Mouse (Mus musculus) embryonic facial prominence, embryonic 14.5 days (tissue): ENCODE data around the gene Tmem167. TPM values are rescaled to one million over a fixed set of nuclear protein-coding genes. Genes with fewer than 3 reads are reported as not detected.

Experiments
- ATAC-seq: fragments of 200-750 bp; cut with Nextera tagmentation; 2 replicates; pipeline ENCODE4 v1.8.0; 2017; ENCODE audit warnings: low read depth, moderate number of reproducible peaks, moderate TSS enrichment
- DNase-seq: peaks from one replicate; pipeline ENCODE4 v3.0.0-alpha.2; 2015; ENCODE audit warnings: low spot score
- H3K27ac ChIP-seq: fragments of 300-500 bp; sonication (generic); replicated peaks from 2 replicates; pipeline ENCODE4 v1.5.1; 2014; ENCODE audit warnings: low read depth, mild to moderate bottlenecking, low read length, moderate library complexity
- H3K27me3 ChIP-seq: fragments of 300-500 bp; sonication (generic); replicated peaks from 2 replicates; pipeline ENCODE4 v1.6.1; 2014; ENCODE audit warnings: low read length; ENCODE audit not compliant: control insufficient read depth, insufficient read depth
- H3K36me3 ChIP-seq: fragments of 300-500 bp; sonication (generic); 2 replicates; pipeline ENCODE4 v1.6.1; 2014; ENCODE audit warnings: low read length, mixed read lengths; ENCODE audit not compliant: control insufficient read depth, insufficient read depth
- H3K4me1 ChIP-seq: fragments of 300-500 bp; sonication (generic); 2 replicates; pipeline ENCODE4 v1.6.1; 2014; ENCODE audit warnings: antibody characterized with exemption, low read length; ENCODE audit not compliant: control insufficient read depth, insufficient read depth
- H3K4me2 ChIP-seq: fragments of 300-500 bp; sonication (generic); 2 replicates; pipeline ENCODE4 v1.6.1; 2014; ENCODE audit warnings: low read depth, mild to moderate bottlenecking, low read length, moderate library complexity, mixed read lengths
- H3K4me3 ChIP-seq: fragments of 300-500 bp; sonication (generic); 2 replicates; pipeline ENCODE4 v1.5.1; 2014; ENCODE audit warnings: low read depth, mild to moderate bottlenecking, low read length
- H3K9ac ChIP-seq: fragments of 300-500 bp; sonication (generic); 2 replicates; pipeline ENCODE4 v1.6.1; 2014; ENCODE audit warnings: low read depth, mild to moderate bottlenecking, low read length, moderate library complexity, mixed read lengths
- H3K9me3 ChIP-seq: fragments of 300-500 bp; sonication (generic); 2 replicates; pipeline ENCODE4 v1.6.1; 2016; ENCODE audit warnings: low read length; ENCODE audit not compliant: control insufficient read depth
- WGBS: fragments of 180-500 bp; shearing (Covaris S2); extraction: QIAGEN DNeasy Blood & Tissue Kit; methylation state at CpG from one replicate; pipeline ENCODE4 v1.1.7; 2014; 5-methylcytosine and 5-hydroxymethylcytosine counted together
- polyA plus RNA-seq: library from polyadenylated mRNA; unstranded; fragments of >200 nt; fragmentation: Nextera tagmentation; extraction: Ambion mirVana; gene quantifications from 2 replicates; pipeline ENCODE4 v1.2.1, GENCODE M21; 2014

Gene Tmem167
- polyA plus RNA-seq, 1 experiment from 2014 or later, result 90.8 TPM

DNA sequence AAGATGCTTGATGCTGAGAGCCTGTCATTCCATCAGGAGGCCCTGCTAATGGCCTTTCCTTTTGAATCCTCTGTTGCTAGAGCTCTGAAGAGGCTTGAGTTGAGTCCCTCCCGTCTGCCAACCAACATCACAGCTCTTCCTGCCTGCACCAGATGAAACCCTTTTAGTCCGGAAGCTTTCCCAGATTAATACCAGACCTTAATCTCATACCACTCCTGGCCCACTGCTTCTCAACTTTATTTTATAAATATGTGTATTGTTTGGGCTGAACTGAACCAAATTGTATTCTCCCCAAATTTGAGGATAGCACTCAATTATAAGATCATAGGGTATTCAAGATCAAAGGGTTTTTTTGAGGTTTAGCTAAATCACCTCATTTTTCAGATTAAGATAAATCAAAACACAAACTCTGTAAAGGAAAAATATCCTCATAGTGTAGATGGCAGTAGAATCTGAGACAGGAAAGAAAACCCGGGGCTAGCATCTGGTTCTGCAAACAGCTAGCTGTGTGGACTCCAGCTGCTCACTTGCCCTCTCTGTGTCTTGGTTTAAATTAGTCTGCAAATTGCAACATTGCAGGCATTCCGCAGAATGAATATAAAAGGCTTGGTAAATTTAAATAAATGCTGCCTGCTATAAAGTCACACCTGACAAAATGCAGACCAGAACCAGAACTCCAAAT lies 81.3 kb downstream of the Tmem167 start:
- peaks cover 11% of the 10 kb centered on the region for H3K4me1 ChIP-seq
- no peak overlapping the region for H3K4me3 ChIP-seq
- no peaks in the 10 kb centered on the region for H3K9me3 ChIP-seq
- H3K27me3 ChIP-seq, result no peaks in the 10 kb centered on the region
- H3K9ac ChIP-seq, result no peak overlapping the region
- 18% methylated on average over 4 of the region's 4 CpGs for WGBS
- H3K4me2 ChIP-seq, result no peak overlapping the region
- no peak overlapping the region for H3K27ac ChIP-seq
- H3K36me3 ChIP-seq, result no peaks in the 10 kb centered on the region
- DNase-seq (peak; percentile 15), ATAC-seq (no peak)

DNA sequence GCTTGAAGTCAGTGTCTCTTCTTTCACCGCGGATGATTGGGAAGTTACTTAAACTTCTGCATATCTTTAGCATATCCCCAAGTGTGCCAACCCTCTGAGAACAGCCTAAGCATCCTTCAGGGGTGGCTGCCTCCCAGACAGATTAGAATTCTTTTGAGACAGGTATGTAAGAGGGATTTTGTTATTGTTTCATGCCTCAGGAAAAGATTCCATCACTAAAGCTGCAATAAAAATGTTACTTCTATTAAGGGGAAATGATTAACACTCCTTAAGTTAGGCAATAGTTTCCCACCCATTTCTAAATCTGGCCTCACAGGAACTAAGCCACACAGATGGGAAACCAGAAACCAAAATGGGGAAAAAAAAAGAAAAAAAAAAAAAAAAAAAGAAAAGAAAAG lies 81.9 kb downstream of the Tmem167 start:
- Histone ChIP-seq H3K4me1 (peaks cover 11% of the 10 kb centered on the region), H3K36me3 (no peaks in the 10 kb centered on the region), H3K9ac (no peak overlapping the region), H3K4me3 (no peak overlapping the region), H3K9me3 (no peaks in the 10 kb centered on the region), H3K27me3 (no peaks in the 10 kb centered on the region), H3K4me2 (no peak overlapping the region), H3K27ac (no peak overlapping the region)
- DNase-seq (peak; percentile 38), ATAC-seq (no peak)
- WGBS, result 22% methylated on average over 2 of the region's 2 CpGs

DNA sequence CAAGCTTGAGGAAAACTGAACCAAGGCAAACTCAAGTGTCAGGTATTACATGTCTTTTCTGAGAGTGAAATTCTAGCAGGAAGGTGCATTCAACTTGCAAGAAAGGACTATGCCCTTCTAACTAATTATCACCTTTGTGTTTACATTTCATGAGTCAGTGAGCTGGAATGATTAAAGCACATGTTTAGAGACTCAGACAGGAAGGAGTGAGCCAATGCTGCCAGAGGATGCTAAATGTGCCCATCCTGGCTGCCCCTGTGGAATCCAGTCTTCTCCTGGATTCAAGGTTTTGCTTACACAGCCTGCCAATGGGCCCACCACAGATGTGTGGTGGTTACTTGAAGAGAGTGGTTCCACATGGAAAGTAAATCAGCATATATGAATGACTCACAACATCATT lies 82.5 kb downstream of the Tmem167 start:
- peak; percentile 79; the same call in 1 of the 2 replicates for ATAC-seq
- Histone ChIP-seq H3K4me2 (no peak overlapping the region), H3K4me1 (peaks cover 11% of the 10 kb centered on the region), H3K27me3 (no peaks in the 10 kb centered on the region), H3K27ac (no peak overlapping the region), H3K9me3 (no peaks in the 10 kb centered on the region), H3K4me3 (no peak overlapping the region), H3K9ac (no peak overlapping the region), H3K36me3 (no peaks in the 10 kb centered on the region)
- peak; percentile 47 for DNase-seq

DNA sequence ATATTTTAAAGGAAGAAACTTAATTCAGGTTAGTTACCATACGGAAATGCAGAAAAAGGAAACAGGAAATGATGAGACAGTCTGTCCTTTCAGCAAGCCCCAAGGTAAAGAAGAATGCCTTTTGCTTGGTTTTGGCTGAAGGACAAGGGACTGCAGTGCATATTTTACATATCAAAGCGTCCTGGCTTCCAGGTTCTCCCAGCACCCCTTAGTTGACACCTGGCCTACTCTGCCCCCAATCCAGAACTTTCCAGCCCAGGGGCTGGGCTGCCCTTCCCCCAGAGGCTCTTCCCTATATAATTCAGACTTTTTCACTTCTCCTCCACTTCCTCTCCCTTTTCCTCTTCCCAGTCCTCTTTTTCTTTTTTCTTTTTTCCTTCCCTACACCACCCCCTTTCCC lies 86.7 kb downstream of the Tmem167 start:
- Histone ChIP-seq H3K27ac (no peak overlapping the region), H3K9ac (no peak overlapping the region), H3K4me3 (no peak overlapping the region), H3K4me1 (peaks cover 4% of the 10 kb centered on the region; the same call in 1 of the 2 replicates), H3K9me3 (no peaks in the 10 kb centered on the region), H3K27me3 (no peaks in the 10 kb centered on the region), H3K36me3 (no peaks in the 10 kb centered on the region), H3K4me2 (no peak overlapping the region)
- WGBS, result 54% methylated on average over 2 of the region's 2 CpGs
- ATAC-seq (no peak), DNase-seq (no peak)

DNA sequence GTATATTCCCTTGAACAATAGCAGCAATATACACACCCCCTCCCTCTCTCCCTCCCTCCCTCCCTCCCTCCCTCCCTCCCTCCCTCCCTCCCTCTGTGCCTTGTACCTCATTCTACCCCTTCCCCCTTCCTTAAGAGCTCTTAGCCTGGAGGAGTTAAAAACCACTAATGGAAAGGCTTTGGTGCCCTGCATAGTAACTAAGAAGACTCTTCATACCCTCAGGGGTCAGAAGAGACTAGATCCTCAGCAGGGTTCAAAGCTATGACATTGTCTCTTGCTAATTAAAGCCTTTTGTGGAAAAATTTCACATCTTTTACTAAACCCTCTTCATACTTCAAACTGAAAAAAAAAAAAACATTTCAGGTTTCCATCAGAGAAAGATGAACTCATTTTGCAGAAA lies 93.3 kb downstream of the Tmem167 start:
- Histone ChIP-seq H3K27me3 (no peaks in the 10 kb centered on the region), H3K27ac (no peak overlapping the region), H3K9ac (no peak overlapping the region), H3K4me2 (no peak overlapping the region), H3K4me3 (no peak overlapping the region), H3K9me3 (no peaks in the 10 kb centered on the region), H3K36me3 (no peaks in the 10 kb centered on the region), H3K4me1 (no peaks in the 10 kb centered on the region)
- ATAC-seq (no peak), DNase-seq (no peak)

DNA sequence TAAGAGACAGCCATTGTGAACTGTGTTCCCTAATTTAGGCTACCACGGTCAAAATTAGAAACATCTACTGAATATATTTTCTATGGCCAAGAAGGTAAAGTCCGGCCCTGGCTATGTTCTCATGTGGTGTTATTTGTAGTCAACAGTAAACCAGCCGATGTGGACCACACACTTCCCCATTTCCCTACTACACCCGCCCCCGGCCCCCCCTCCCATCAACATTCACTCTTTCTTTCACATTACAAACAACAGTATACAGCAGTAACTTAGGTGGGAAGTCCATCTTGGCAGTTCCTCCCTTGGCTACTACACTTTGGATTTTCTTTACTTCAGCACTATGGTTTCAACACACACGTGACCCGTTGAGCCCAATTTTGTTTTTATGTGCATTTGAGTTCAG lies 94.6 kb downstream of the Tmem167 start:
- H3K4me1 ChIP-seq, result no peaks in the 10 kb centered on the region
- no peak for DNase-seq
- 81% methylated on average over 7 of the region's 7 CpGs for WGBS

DNA sequence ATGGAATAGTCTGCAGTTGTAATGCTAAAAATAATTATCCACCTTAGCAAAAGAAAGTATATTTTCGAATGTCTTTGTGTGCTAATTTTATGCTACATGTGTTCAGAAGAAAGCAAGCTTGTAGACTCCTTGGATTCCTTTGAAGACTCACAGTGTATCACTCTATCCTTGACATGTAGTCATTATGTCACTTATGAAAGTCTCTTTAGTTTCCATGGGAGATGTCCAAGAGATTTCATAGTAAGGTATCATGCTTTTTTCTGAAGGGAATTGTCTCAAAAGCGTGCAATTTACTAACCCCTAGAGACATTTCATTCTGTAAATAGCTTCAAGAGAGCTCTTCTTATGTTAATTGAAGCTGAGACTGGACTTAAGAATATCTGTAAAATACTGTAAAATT lies 97.8 kb downstream of the Tmem167 start:
- Histone ChIP-seq H3K27me3 (no peaks in the 10 kb centered on the region), H3K4me3 (no peak overlapping the region), H3K9me3 (no peaks in the 10 kb centered on the region), H3K36me3 (no peaks in the 10 kb centered on the region), H3K9ac (no peak overlapping the region), H3K4me2 (no peak overlapping the region), H3K4me1 (peaks cover 2% of the 10 kb centered on the region; the same call in 1 of the 2 replicates), H3K27ac (no peak overlapping the region)
- DNase-seq (no peak), ATAC-seq (no peak)
- WGBS, result 77% methylated on average over 2 of the region's 2 CpGs

More for the DNA sequence above, 94.6 kb downstream of the Tmem167 start:
- Histone ChIP-seq H3K27ac (no peak overlapping the region), H3K4me2 (no peak overlapping the region), H3K4me3 (no peak overlapping the region), H3K9ac (no peak overlapping the region), H3K9me3 (no peaks in the 10 kb centered on the region), H3K27me3 (no peaks in the 10 kb centered on the region), H3K36me3 (no peaks in the 10 kb centered on the region)
- ATAC-seq, result no peak

DNA sequence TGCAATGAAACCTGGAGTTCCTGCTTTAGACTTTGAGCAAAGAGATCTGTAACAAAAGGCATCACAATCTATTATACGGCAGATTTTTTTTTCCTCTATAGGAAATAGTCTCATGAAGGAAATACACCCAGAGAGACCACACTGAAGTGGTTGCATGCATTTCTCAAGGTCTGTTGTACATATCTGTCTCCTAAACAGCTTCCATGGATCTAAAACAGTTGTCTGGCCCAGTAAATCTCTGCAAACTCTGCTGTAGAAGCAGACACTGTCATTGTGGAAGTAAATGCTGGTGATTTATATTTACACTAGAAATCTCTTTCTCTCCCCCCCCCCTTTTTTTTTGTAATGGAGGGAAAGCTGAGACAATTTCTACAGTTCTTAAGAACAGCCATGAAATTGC lies 99.1 kb downstream of the Tmem167 start:
- Histone ChIP-seq H3K36me3 (no peaks in the 10 kb centered on the region), H3K9ac (no peak overlapping the region), H3K4me3 (no peak overlapping the region), H3K4me2 (no peak overlapping the region), H3K27ac (no peak overlapping the region), H3K27me3 (no peaks in the 10 kb centered on the region), H3K4me1 (peaks cover 4% of the 10 kb centered on the region; the same call in 1 of the 2 replicates), H3K9me3 (no peaks in the 10 kb centered on the region)
- no peak for DNase-seq
- WGBS, result 41% methylated on average over 1 of the region's 1 CpGs
- no peak for ATAC-seq

DNA sequence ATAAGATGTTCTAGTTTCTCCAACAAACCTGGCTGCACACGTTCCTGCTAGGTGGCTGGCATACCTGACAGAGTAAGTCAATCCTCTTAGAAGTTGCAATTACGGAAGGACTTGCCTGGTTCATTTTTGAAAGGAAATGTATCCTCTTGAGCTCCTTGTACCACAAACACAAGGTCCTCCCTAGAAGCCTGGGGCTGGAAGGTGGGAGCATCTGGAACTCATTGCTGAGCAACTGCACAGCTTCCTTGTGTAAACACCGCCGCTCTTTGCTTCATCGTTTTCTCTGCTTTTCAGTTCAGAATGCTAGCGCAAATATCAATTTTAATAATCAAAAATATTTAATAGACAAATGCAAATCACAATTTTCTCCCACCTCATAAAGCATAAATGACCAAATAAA lies 102.9 kb downstream of the Tmem167 start:
- peak; percentile 76 for DNase-seq
- Histone ChIP-seq H3K9me3 (no peaks in the 10 kb centered on the region), H3K4me2 (peak overlapping the region; percentile 16; the same call in 1 of the 2 replicates), H3K4me3 (no peak overlapping the region), H3K4me1 (peaks cover 4% of the 10 kb centered on the region; the same call in 1 of the 2 replicates), H3K36me3 (no peaks in the 10 kb centered on the region), H3K9ac (no peak overlapping the region), H3K27me3 (no peaks in the 10 kb centered on the region), H3K27ac (no peak overlapping the region)
- 25% methylated on average over 6 of the region's 6 CpGs for WGBS
- no peak for ATAC-seq
